10 mouse cellular contexts compared by ENCODE assay signal in the genomic region with DNA sequence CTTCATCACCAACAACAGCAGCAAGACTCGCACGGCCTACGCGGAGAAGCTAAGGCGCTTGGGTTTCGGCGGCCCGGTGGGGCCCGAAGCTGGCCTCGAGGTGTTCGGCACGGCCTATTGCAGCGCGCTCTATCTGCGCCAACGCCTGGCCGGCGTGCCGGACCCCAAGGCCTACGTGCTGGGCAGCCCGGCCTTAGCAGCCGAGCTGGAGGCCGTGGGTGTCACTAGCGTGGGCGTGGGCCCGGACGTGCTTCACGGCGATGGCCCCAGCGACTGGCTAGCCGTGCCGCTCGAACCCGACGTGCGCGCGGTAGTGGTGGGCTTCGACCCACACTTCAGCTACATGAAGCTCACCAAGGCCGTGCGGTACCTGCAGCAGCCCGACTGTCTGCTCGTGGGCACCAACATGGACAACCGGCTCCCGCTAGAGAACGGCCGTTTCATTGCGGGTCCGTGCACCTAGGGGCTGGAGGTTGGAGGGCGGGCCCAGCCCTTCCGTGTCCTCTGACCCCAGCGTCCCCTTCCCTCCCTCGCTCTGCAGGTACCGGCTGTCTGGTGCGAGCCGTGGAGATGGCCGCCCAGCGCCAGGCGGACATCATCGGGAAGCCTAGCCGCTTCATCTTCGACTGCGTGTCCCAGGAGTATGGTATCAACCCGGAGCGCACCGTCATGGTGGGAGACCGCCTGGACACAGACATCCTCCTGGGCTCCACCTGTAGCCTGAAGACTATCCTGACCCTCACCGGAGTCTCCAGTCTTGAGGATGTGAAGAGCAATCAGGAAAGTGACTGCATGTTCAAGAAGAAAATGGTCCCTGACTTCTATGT. TPM values are rescaled to one million over a fixed set of nuclear protein-coding genes. Genes with fewer than 3 reads are reported as not detected.
DNase-seq lines count a peak whose midpoint lies in the region; ATAC-seq and TF ChIP-seq lines count a peak whose summit lies in the region.
"Had no signal": no experiment of that assay in that cellular context is flagged by ENCODE, and none has a peak within 500 bp of the region (broad histone marks: within the 10 kb centered on the region; RNA-seq: fewer than 3 reads in every experiment).

No protein-coding gene starts in this region.

- peak overlapping the region; percentile 88 for H3K9ac ChIP-seq in heart, adult 2 months (ENCODE audit: low read depth, low read length)
- peak overlapping the region; percentile 97 for H3K9ac ChIP-seq in heart, embryonic 13.5 days
- H3K9ac ChIP-seq in limb, embryonic 11.5 days (ENCODE audit: low read length): peak overlapping the region; percentile 73
- H3K9ac ChIP-seq in midbrain, embryonic 16.5 days (ENCODE audit: low read depth, low read length): peak overlapping the region; percentile 92

- H3K27me3 ChIP-seq in heart, adult 2 months (ENCODE audit: control insufficient read depth, insufficient read depth, low read length): no peaks in the 10 kb centered on the region
- H3K27me3 ChIP-seq in E14TG2a.4 (ENCODE audit: insufficient read depth, low read length): no peaks in the 10 kb centered on the region
- no peaks in the 10 kb centered on the region for H3K27me3 ChIP-seq in heart, embryonic 13.5 days (replicated peaks)
- H3K27me3 ChIP-seq in limb, embryonic 11.5 days (ENCODE audit: control insufficient read depth, insufficient read depth, low read length): no peaks in the 10 kb centered on the region
- H3K27me3 ChIP-seq in midbrain, embryonic 16.5 days (ENCODE audit: control insufficient read depth, insufficient read depth, low read depth, low read length): no peaks in the 10 kb centered on the region
- H3K27me3 ChIP-seq: Patski had no signal

- peak overlapping the region; percentile 97 for H3K27ac ChIP-seq in heart, adult 2 months
- peak overlapping the region; percentile 89 for H3K27ac ChIP-seq in heart, embryonic 13.5 days (replicated peaks)
- H3K27ac ChIP-seq in limb, embryonic 11.5 days (replicated peaks; ENCODE audit: low read depth, low read length): peak overlapping the region; percentile 31; the same call in 1 of the 2 replicates
- peak overlapping the region; percentile 86 for H3K27ac ChIP-seq in midbrain, embryonic 16.5 days (ENCODE audit: low read length)

- no peak for TF ChIP-seq CTCF in heart, adult 2 months (IDR thresholded peaks at IDR 0.05)
- no peak for TF ChIP-seq CTCF in E14TG2a.4 (conservative IDR thresholded peaks at IDR 0.05; ENCODE audit: low read length)

- intact Hi-C loops in heart, adult 2 months (cut with DNase I): loop anchor here (1.0 kb wide), 1 partner anchor 7 kb away; no protein-coding TSS in a partner anchor
- intact Hi-C loops in heart, postnatal 25 days (cut with DNase I): no loop called here

- no peak for DNase-seq in heart, adult 2 months
- DNase-seq in heart, postnatal 25 days (ENCODE audit: low spot score): no peak
- peak; percentile 72 for DNase-seq in cerebellum, adult 9-11 months
- peak; percentile 49 for DNase-seq in limb, embryonic 11.5 days (ENCODE audit: low spot score)

- WGBS in heart, adult 2 months: 1% methylated on average over 68 of the region's 68 CpGs
- under 1% methylated on average over 68 of the region's 68 CpGs for WGBS in heart, embryonic 13.5 days
- 2% methylated on average over 68 of the region's 68 CpGs for WGBS in limb, embryonic 11.5 days
- under 1% methylated on average over 68 of the region's 68 CpGs for WGBS in midbrain, embryonic 16.5 days

- H3K4me2 ChIP-seq in heart, embryonic 13.5 days: peak overlapping the region; percentile 100
- H3K4me2 ChIP-seq in limb, embryonic 11.5 days (ENCODE audit: low read depth, severe bottlenecking): peak overlapping the region; percentile 98
- peak overlapping the region; percentile 99 for H3K4me2 ChIP-seq in midbrain, embryonic 16.5 days (ENCODE audit: low read length)

- no peak for TF ChIP-seq EP300 in heart, adult 2 months (IDR thresholded peaks at IDR 0.05; ENCODE audit: insufficient read depth, low read depth, low read length)

- H3K4me3 ChIP-seq in heart, adult 2 months: peak overlapping the region; percentile 71
- H3K4me3 ChIP-seq in E14TG2a.4 (replicated peaks; ENCODE audit: low read length): peak overlapping the region; percentile 96
- peak overlapping the region; percentile 95 for H3K4me3 ChIP-seq in heart, embryonic 13.5 days
- peak overlapping the region; percentile 65 for H3K4me3 ChIP-seq in limb, embryonic 11.5 days (ENCODE audit: low read depth, low read length)
- peak overlapping the region; percentile 92 for H3K4me3 ChIP-seq in midbrain, embryonic 16.5 days (ENCODE audit: low read depth, low read length)

- H3K9me3 ChIP-seq in E14TG2a.4 (ENCODE audit: low read length): no peaks in the 10 kb centered on the region
- no peaks in the 10 kb centered on the region for H3K9me3 ChIP-seq in heart, embryonic 13.5 days
- no peaks in the 10 kb centered on the region for H3K9me3 ChIP-seq in limb, embryonic 11.5 days (ENCODE audit: control insufficient read depth, low read length)
- no peaks in the 10 kb centered on the region for H3K9me3 ChIP-seq in midbrain, embryonic 16.5 days (replicated peaks; ENCODE audit: control insufficient read depth, low read length, poor library complexity, severe bottlenecking)

- H3K79me2 ChIP-seq in heart, adult 2 months (replicated peaks; ENCODE audit: control insufficient read depth, insufficient read depth, low read length): peaks cover 2% of the 10 kb centered on the region

- peaks cover 11% of the 10 kb centered on the region for H3K4me1 ChIP-seq in heart, adult 2 months (ENCODE audit: control insufficient read depth, insufficient read depth, low read length)
- H3K4me1 ChIP-seq in E14TG2a.4 (replicated peaks; ENCODE audit: low read depth, low read length): peaks cover 47% of the 10 kb centered on the region
- peaks cover 42% of the 10 kb centered on the region for H3K4me1 ChIP-seq in heart, embryonic 13.5 days
- peaks cover 12% of the 10 kb centered on the region for H3K4me1 ChIP-seq in limb, embryonic 11.5 days (ENCODE audit: control insufficient read depth, insufficient read depth, low read length)
- H3K4me1 ChIP-seq in midbrain, embryonic 16.5 days (ENCODE audit: control insufficient read depth, insufficient read depth, low read length): peaks cover 22% of the 10 kb centered on the region

- TF ChIP-seq POLR2A in heart, adult 2 months (IDR thresholded peaks at IDR 0.05; ENCODE audit: insufficient read depth, low read depth, low read length): no peak

- peak; percentile 11; the same call in 1 of the 2 replicates for ATAC-seq in heart, embryonic 13.5 days (ENCODE audit: extremely low read depth, insufficient number of reproducible peaks, low FRiP score, low TSS enrichment)
- peak; percentile 28 for ATAC-seq in limb, embryonic 11.5 days (ENCODE audit: insufficient number of reproducible peaks, low FRiP score, low TSS enrichment, low read depth)
- ATAC-seq in midbrain, embryonic 16.5 days: peak; percentile 21
- no peak for ATAC-seq in monocyte, adult 5-6 weeks (replicated peaks; ENCODE audit: insufficient number of reproducible peaks, low FRiP score, low TSS enrichment, poor library complexity, severe bottlenecking)

- peaks cover 1% of the 10 kb centered on the region; the same call in 1 of the 2 replicates for H3K36me3 ChIP-seq in heart, adult 2 months (ENCODE audit: control insufficient read depth, insufficient read depth, low read length)
- H3K36me3 ChIP-seq in E14TG2a.4 (ENCODE audit: insufficient read depth, low read length): peaks cover 62% of the 10 kb centered on the region
- peaks cover 33% of the 10 kb centered on the region for H3K36me3 ChIP-seq in heart, embryonic 13.5 days
- H3K36me3 ChIP-seq in limb, embryonic 11.5 days (ENCODE audit: control insufficient read depth, insufficient read depth, low read length): peaks cover 13% of the 10 kb centered on the region
- peaks cover 10% of the 10 kb centered on the region for H3K36me3 ChIP-seq in midbrain, embryonic 16.5 days (ENCODE audit: control insufficient read depth, insufficient read depth, low read length)

RNA-seq across cellular contexts. Expression of a gene that starts 0.7 kb away (rescaled TPM):
- 10 to 100 TPM; 35.7 to 44.5 TPM for total RNA-seq in heart, adult 2 months (2021)
- 39.1 and 46.4 TPM in 2 replicates for polyA plus RNA-seq in heart, adult 2 months (2012; rRNA removed)
- 10 to 100 TPM; 42.3 to 43.3 TPM for total RNA-seq in heart, postnatal 25 days (2021)
- 61.3 and 66.8 TPM in 2 replicates for polyA plus RNA-seq in heart, embryonic 13.5 days (2015; fragmentation: Nextera tagmentation; extraction: Ambion mirVana)
- 64.1 and 67.3 TPM in 2 replicates for polyA plus RNA-seq in limb, embryonic 11.5 days (2014; fragmentation: Nextera tagmentation; extraction: Ambion mirVana)
- 64.2 and 70.2 TPM in 2 replicates for polyA plus RNA-seq in midbrain, embryonic 16.5 days (2015; fragmentation: Nextera tagmentation; extraction: Ambion mirVana)
- 8.4 to 10.1 TPM (median 9.1 TPM) in 3 replicates for total RNA-seq in monocyte, adult 5-6 weeks (2017)

RNA-seq across cellular contexts. Expression of a gene that starts 0.8 kb away (rescaled TPM):
- 10 to 100 TPM; 10.2 to 10.3 TPM for total RNA-seq in heart, adult 2 months (2021)
- polyA plus RNA-seq in heart, adult 2 months (2012; rRNA removed): 43.6 and 43.7 TPM in 2 replicates
- total RNA-seq in heart, postnatal 25 days (2021): 10 to 100 TPM; 11.1 to 11.4 TPM
- polyA plus RNA-seq in heart, embryonic 13.5 days (2015; fragmentation: Nextera tagmentation; extraction: Ambion mirVana): 24.5 and 25.9 TPM in 2 replicates
- polyA plus RNA-seq in limb, embryonic 11.5 days (2014; fragmentation: Nextera tagmentation; extraction: Ambion mirVana): 23.9 and 26.3 TPM in 2 replicates
- 46.4 and 50.2 TPM in 2 replicates for polyA plus RNA-seq in midbrain, embryonic 16.5 days (2015; fragmentation: Nextera tagmentation; extraction: Ambion mirVana)
- total RNA-seq in monocyte, adult 5-6 weeks (2017): 26.9 to 32.5 TPM (median 29.5 TPM) in 3 replicates

RNA-seq across cellular contexts. Expression of a gene that starts 2.8 kb away (rescaled TPM):
- not detected for total RNA-seq in heart, adult 2 months (2021)
- not detected in 2 replicates for polyA plus RNA-seq in heart, adult 2 months (2012; rRNA removed)
- not detected for total RNA-seq in heart, postnatal 25 days (2021)
- 0.27 TPM in 1 of 2 replicates, not detected in the other for polyA plus RNA-seq in heart, embryonic 13.5 days (2015; fragmentation: Nextera tagmentation; extraction: Ambion mirVana)
- polyA plus RNA-seq in limb, embryonic 11.5 days (2014; fragmentation: Nextera tagmentation; extraction: Ambion mirVana): 0.21 and 0.51 TPM in 2 replicates
- polyA plus RNA-seq in midbrain, embryonic 16.5 days (2015; fragmentation: Nextera tagmentation; extraction: Ambion mirVana): 0.40 TPM in 1 of 2 replicates, not detected in the other
- total RNA-seq in monocyte, adult 5-6 weeks (2017): 1.3 TPM in 1 of 3 replicates, not detected in the others
- total RNA-seq: heart, postnatal 36 days had no signal

RNA-seq across cellular contexts. Expression of a gene that starts 8.0 kb away (rescaled TPM):
- 10 to 100 TPM in 1 of 2 experiments, 1 to 10 TPM in 1; 8.5 to 10.7 TPM for total RNA-seq in heart, adult 2 months (2021)
- 28.1 and 42.0 TPM in 2 replicates for polyA plus RNA-seq in heart, adult 2 months (2012; rRNA removed)
- 10 to 100 TPM in 1 of 2 experiments, 1 to 10 TPM in 1; 9.4 to 11.3 TPM for total RNA-seq in heart, postnatal 25 days (2021)
- polyA plus RNA-seq in heart, embryonic 13.5 days (2015; fragmentation: Nextera tagmentation; extraction: Ambion mirVana): 18.1 TPM in 2 replicates
- polyA plus RNA-seq in limb, embryonic 11.5 days (2014; fragmentation: Nextera tagmentation; extraction: Ambion mirVana): 30.3 and 36.2 TPM in 2 replicates
- 36.5 and 37.2 TPM in 2 replicates for polyA plus RNA-seq in midbrain, embryonic 16.5 days (2015; fragmentation: Nextera tagmentation; extraction: Ambion mirVana)
- 8.4 to 19.3 TPM (median 11.2 TPM) in 3 replicates for total RNA-seq in monocyte, adult 5-6 weeks (2017)

RNA-seq across cellular contexts. Expression of a gene that starts 17.5 kb away (rescaled TPM):
- under 1 TPM; 0.16 to 0.55 TPM for total RNA-seq in heart, adult 2 months (2021)
- polyA plus RNA-seq in heart, adult 2 months (2012; rRNA removed): 0.23 and 0.45 TPM in 2 replicates
- total RNA-seq in heart, postnatal 25 days (2021): under 1 TPM; 0.14 to 0.39 TPM
- 0.55 and 0.76 TPM in 2 replicates for polyA plus RNA-seq in heart, embryonic 13.5 days (2015; fragmentation: Nextera tagmentation; extraction: Ambion mirVana)
- 2.3 and 2.5 TPM in 2 replicates for polyA plus RNA-seq in limb, embryonic 11.5 days (2014; fragmentation: Nextera tagmentation; extraction: Ambion mirVana)
- 43.6 and 45.7 TPM in 2 replicates for polyA plus RNA-seq in midbrain, embryonic 16.5 days (2015; fragmentation: Nextera tagmentation; extraction: Ambion mirVana)
- not detected in 3 replicates for total RNA-seq in monocyte, adult 5-6 weeks (2017)

Comparison
In these comparisons a context has a peak if more than half of its experiments do, and no peak if none do; other contexts are left out.
1. DNase-seq: peak in cerebellum, adult 9-11 months (single experiment) and limb, embryonic 11.5 days (single experiment); none in heart, adult 2 months (0 of 2) and heart, postnatal 25 days (single experiment).
2. H3K27ac ChIP-seq: peak in every context shown above with its lines; median percentile 97 in heart, adult 2 months; 89 in heart, embryonic 13.5 days; 86 in midbrain, embryonic 16.5 days; 31 in limb, embryonic 11.5 days.
3. Peak in every context shown above with its lines, with median percentiles within 50 percentile points of each other: H3K4me3 ChIP-seq, H3K9ac ChIP-seq and H3K4me2 ChIP-seq.